Mouse (Mus musculus): ENCODE data around the gene Lancl3.
"Not testable (repeated sequence)": the region's sequence is repeated elsewhere in the genome, so short reads cannot be mapped to it uniquely, and the experiment has no call there.

Lancl3 gene

DNA sequence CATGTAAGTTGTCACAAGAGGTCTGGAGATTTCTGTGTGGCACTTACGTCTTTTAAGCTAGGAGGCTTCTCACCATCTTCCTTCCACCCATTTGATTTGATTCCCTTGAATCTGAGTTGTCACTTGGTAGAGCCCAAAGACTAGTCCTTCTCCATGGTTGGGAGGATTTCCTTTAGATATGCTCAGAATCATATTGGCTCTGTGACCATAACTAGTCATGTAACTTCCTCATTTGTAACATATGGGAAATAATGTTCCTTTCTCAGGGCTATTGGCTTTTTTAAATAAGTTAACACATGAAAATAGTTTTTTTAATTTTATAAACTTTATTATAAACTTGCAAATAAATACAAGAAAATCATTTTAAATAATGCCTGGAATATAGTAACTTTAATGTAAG lies 59.6 kb downstream of the Lancl3 start:
- DNase-seq (ENCODE audit: extremely low spot score) = no peak

DNA sequence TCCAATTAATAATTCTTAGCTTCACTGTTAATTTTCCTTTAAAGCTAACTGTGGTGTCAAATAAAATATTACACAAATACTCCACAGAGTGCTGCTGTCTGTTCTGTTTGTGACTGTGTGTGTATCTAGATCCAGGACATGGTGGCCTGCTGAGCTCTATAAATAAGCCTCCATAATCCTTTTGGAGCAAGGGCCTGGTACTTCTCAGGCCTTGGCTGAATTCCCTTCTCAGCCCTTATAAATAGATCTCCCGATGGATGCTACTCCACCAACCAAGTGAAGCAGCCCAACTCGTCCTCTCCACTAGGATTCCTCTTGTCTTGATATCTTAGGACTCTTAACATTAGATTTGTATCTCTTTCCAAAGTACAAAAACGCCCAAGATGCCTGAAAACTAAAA lies 71.4 kb downstream of the Lancl3 start:
- no peak for DNase-seq (ENCODE audit: extremely low spot score)

DNA sequence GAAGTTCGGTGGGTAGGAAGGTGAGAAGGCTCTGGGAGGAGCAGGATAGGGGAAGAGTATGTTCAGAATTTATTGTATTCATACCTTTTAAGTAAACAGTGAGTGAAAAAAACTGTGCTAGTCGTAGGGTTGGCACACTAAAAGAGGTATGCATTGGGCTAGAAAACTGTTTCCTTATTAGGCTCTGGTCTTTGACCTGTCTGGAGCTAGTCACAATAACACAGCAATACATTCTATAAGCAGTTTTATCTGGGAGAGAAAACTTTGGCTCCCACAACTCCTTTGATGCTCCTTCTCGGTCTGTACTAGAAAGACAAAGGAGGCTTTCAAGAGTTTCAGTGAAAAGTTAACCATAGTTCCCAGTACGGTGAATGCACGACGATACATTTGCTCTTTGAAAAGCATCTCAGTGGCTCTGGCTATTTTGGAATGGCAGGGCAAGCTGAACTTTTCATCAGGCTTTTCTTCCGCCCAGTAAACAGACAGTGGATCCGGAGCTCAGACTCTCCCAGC lies 72.3 kb downstream of the Lancl3 start:
- no peak for DNase-seq (ENCODE audit: extremely low spot score)

DNA sequence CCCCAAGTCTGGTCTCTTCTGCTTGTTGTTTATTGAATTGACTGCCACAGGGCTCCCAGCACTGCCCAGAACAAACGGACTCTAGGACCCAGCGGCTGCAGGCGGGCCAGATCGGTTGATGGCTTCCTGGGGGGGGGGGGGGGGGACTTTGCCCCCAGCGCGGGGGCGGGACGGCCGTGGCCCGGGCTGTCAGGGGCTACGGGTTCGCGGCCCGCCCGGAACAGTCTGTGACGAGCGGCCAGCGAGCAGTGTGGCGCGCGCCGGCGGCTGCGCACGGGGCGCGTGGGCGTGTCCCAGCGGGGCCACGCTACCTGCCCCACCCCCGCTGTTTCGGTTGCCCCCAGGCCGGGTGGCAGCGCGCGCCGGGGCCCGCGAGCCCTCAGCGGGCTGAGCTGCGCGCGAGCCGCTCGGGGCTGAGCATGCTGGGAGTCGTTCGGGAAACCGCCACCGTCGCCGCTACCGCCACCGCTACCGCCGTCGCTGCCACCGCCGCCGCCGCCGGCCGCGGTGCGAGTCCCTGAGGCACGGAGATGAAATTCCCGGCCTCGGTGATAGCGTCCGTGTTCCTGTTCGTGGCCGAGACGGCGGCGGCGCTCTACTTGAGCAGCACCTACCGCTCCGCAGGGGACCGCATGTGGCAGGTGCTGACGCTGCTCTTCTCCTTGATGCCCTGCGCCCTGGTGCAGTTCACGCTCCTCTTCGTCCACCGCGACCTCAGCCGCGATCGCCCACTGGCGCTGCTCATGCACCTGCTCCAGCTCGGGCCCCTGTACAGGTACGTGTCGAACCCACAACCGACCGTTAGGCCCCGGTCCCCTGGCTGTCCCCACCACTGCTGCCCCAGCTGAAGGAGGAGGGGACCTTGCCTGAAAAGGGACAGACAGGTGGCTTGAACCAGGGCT lies 73.0 kb downstream of the Lancl3 start, which contains the start of gene Xk:
Gene Xk, plus strand, starts transcription at position 297 of the 902 bp plus-strand sequence.
- peak; percentile 57 for DNase-seq (ENCODE audit: extremely low spot score)

DNA sequence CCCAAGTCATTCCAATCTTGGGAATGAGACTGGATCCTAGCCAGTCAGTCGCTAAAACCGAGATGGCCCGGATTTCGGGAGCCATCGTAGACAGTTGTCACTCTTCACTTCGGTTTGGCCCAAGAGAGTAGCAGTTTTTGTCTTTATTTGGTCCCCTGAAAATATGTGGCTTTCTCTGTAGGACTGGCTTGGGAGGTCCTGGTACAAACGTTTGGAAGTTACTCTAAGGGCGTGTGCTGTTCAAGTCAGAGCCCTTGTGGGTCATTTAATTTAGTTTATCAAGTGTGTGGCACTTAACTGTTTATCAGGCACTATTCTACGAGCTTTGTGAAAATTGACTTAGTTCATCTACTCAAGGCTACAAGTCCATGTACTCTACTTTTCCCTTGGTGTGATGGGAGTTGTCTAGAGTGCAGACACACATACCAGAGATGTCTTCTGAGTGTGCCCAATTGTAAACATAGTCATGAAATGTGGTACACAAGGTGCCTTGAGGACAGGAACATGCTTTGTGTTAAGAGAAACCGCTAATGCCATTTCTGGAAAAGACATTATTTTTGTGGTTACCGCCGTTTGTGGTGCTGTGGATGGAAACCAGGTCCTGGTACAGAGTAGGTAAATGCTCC lies 73.8 kb downstream of the Lancl3 start:
- DNase-seq (ENCODE audit: extremely low spot score) = no peak

DNA sequence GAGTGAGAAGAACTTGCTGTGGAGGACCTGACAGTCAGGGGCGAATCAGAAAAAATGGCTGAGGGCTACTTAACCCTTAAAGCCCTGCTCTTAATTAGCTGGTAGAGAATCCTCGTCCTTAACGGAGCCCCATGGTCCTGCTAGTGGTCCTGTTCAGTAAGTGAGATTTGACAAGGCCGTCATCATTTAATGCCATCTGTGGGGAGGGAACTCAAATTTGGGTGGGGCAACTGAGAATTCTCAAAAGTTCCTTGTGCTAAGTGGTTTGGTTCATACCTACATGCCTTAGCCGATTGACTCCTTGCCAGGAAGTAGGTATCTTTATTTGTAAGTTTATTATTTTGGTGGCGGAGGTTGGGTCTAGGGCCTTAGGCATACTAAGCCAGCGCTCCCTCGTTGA lies 74.6 kb downstream of the Lancl3 start:
- DNase-seq (ENCODE audit: extremely low spot score) = no peak

DNA sequence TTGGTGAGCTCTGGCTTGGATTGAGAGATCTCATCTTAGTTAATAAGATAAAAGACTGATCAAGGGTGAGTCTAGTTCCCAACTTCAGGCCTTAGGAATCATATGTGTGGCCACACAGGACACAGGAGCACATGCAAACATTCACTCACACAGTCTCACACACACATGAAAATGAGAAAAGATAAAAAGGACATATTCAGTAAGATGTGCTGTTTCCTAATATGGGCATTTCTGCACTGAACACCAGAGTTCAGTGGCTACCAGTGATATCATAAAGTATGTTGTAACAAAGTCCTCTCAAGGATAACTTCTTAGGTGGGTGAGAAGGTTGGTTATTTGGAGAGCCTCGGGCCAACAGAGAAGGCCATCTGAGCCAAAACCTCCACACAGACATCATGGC lies 83.8 kb downstream of the Lancl3 start, which contains the start of gene H2al1m:
Gene H2al1m, plus strand, starts transcription at position 301 of the 400 bp plus-strand sequence.
- DNase-seq (ENCODE audit: extremely low spot score) = not testable (repeated sequence)

DNA sequence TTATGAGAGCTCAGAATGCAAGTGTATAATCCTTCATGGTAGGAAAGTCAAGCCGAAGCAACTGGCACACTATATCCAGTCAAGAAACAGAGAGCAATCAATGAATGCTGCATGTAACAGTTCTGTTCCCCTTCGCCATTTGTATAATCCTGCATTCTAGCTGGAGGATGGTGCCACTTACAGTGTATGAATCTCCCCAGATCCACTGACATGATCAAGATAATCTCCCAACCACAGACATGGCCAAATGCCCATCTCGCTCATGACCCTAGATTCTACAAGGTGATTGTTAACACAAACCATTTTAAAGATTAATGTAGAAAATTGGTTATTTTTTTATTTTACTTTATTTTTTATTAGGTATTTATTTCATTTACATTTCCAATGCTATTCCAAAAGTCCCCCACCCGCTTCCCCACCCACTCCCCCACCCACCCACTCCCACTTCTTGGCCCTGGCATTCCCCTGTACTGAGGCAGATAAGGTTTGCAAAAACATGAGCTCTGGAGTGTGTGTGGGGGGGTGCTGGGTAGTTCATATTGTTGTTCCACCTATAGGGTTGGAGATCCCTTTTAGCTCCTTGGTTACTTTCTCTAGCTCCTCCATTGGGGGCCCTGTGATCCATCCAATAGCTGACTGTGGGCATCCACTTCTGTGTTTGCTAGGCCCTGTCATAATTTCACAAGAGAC lies 93.6 kb downstream of the Lancl3 start:
- DNase-seq (ENCODE audit: extremely low spot score) = not testable (repeated sequence)

DNA sequence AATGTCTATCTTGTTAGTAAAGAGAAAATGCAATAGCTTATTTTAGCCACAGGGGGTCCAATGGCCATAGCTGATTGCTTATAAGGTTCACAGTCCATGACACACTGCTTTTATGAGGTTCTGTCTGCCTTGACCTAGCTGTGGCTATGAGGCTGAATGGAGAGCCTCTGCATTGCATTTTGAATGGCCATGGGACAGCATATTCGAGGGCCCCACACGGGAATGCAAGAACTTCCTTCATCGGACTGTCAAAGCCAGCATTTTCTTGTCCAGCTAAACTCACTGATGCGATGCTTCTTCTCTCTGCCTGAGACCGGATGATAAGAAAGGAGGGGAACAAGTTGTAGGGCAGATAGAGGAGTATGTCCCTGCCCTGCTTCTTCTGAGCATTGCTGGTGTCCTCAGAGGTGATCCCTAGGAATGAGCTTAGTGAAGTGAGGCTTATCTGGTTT lies 98.7 kb downstream of the Lancl3 start:
- DNase-seq (ENCODE audit: extremely low spot score) = no peak

DNA sequence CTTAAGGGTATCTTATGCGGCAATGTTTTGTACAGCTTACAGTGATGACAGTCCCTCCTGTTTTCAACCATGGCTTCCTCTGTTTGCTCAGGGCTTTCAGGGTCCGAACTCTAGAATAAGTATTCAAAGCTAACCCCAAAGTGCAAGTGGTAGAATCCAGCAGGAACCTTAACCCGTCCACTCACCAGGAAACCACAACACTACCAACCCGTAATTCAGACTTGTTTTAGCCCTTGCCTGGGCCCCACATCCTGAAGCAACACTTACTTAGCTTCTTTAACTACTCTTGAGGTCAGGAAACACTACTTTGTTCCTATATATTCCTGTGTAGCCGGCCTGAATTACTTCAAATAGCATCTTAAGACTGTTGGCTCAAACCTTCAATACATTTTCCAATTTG lies 103.1 kb downstream of the Lancl3 start:
- DNase-seq (ENCODE audit: extremely low spot score) = no peak

DNA sequence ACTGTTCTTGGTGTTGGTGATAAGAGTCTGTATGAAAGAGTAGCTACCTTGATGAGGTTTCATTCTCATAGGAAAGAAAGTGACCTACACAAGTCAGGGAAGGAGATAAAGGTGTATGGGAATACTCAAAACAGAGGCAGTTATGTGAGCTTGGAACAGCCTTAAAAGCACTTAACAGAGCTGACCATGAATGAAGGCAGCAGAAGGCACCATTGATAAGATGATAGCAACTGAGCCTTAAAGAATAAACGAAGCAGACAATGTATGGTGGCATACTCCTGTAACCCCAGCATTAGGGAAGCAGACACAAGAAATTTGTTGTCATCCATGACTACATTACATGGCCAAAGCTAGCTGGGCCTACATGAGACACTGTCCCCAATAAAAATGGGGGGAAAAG lies 103.8 kb downstream of the Lancl3 start:
- no peak for DNase-seq (ENCODE audit: extremely low spot score)

DNA sequence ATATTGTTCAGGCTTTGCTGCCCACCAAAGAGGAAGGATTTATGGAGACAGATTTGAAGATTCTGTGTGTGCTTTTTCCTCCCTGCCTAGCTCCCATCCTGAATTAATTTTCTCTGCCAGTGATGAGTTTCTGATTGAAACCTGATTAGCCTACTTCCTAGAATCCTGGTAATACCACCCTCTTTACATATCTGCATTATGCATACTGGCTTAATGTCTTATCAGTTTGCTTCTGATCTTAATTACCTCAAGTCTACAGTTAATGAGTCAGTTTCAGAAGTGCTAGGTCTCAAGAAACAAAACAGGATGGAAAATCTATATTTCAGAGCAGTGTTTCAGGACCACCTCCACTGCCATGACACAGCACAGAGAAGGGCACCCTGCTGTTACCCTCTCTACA lies 116.8 kb downstream of the Lancl3 start:
- DNase-seq (ENCODE audit: extremely low spot score) = not testable (repeated sequence)
